Mouse (Mus musculus) gastrocnemius, postnatal 14 days (tissue): ENCODE measurements at regions not wholly inside any gene's neighbourhood (a gene's known extent, or its start where the extent isn't known, plus 50 kb on each side); places are given as distances from the start of the nearest gene placed in this dataset.
A peak's percentile ranks its signal among the peaks of the same experiment; 100 is the strongest.

Source experiments
- DNase-seq: peaks from one replicate; pipeline ENCODE4 v3.0.0; 2021; ENCODE audit warnings: mixed read lengths
- intact Hi-C: fragments of 180-260 bp; cut with DNase I; formaldehyde crosslinking; loops from one replicate; pipeline ENCODE4 v1.15.1; 2025; ENCODE audit warnings: low total_unique reads

DNA sequence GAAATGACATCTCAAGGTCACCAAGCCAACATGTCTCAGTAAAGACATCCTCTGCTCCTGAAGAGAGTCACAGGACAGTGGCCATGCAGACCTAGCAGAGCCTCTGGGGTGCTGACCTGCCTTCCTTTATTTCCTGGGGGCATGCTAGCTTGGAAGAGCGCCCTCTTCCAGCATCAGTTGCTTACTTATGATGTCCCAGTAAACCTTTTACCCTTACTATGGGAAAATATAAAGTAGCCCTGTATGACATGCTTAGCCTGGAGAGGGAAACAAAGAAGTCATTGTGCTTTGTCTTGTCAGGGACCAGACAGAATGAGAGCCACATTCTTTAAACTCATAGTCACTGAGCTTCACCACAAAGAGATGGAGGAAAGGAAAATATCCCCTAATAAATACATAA, 82.9 kb downstream of the Postn start:
- DNase-seq: no peak
- intact Hi-C loops: no loop called here

DNA sequence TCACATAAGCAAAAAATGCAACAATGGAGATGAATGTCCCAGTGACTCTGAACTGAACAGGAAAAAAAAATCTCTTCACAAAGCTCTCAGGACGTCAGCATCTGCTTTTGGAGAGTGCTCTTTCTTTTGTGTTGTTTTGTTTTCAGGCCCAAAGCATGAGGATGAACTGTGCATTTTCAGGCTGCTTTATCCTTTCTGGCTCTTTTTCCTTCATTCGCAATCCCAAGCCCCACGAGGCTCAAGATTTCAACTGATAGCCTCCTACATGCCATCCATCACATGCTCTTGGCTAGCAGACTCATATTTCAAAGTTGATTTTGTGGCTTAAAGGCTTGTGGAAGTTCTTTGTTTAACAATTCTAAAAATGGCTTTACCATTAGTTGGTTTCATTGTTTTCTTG, 86.0 kb downstream of the Postn start:
- no peak for DNase-seq
- intact Hi-C loops: no loop called here

DNA sequence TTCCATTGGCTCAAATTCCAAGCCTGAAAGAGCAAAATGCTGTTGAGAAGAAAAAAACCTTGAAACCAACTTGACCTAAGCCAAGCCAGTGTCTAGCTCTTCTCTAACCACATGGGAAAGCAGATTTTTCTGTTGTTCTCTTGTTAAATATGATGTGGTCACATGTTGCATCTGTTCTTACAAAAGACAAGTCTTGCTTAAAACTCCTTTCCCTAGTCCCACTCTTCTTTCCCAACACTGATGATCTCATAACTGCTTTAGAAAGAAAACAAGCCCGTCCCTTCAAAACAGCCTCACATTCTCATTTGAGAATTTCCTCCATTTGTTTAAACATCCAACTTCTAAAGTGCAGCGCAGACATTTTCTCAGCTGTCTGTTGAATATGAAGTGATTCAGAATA, 96.5 kb downstream of the Postn start:
- intact Hi-C loops: no loop called here
- no peak for DNase-seq

DNA sequence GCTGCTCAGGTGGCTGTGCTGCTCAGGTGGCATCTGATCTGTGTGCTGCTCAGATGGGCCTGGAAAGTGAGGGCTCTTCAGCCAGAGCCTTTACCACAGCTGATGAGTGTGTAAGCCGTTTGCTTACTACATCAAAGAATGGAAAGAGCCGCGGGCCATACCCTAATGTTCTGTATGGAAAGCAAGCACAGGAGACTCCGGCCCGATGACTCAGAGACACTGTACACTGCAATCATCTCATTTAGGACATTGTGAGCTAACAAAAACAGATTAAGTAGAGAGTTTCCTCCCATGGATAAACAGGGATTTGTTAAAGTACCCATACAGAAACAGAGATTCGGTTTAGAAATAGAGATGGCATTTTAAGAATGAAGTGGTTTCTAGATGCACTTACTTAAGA, 100.5 kb downstream of the Postn start:
- no peak for DNase-seq
- intact Hi-C loops: no loop called here

DNA sequence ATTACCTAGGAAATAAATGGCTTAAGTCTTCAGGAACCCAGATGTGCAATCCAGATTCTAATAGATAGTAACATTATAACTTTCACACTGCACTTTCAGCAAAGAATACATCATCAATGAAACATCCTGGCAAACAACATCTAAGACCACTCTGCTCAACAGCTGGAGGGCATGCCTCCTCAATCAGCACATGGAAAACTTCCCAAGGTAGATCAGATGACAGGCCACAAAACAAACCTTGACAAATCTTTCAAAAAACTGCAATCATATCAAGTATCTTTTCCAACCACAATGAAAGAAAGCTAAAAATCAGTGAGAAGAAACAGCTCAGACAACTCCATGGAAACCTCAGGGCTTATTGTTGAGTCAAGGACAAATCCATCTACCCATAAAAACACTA, 105.2 kb downstream of the Postn start:
- no peak for DNase-seq
- intact Hi-C loops: no loop called here

DNA sequence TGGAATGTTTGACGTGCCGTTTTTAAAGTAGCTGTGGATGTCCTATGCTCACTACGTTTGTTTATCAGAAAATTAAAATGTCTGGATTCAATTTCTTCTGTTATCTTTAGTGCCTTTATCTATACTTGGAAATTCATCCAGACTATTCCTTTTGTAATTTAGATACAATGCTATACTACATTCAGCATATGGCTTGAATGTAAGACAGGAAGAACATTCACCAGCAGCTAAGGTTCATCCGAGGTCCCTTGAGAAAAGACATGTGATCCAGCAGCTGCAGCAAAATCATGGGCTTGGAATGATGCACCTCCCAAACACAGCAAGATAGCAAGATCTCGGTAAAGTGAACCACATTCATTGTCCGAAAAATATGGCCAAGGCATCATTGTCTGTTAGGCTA, 113.3 kb downstream of the Postn start:
- intact Hi-C loops: no loop called here
- peak; percentile 4 for DNase-seq

DNA sequence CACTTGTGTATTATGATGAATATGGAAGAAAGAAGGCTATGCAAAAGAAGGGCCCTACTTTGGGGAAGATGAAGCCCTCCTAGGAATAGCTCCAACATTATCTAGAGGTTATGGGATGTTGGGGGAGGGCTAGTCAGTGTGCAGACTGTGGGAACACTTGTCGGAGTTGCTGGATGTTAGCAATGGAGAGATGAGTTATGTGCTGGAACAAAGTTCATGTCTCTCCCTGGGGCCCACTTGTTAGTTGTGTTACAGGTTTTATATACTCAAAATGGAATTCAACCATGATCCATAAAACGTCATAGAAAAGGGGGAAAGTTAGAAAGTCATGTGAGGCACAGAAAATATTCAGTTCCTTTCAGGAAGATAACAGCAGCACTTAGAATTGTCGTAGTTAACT, 115.0 kb downstream of the Postn start:
- DNase-seq: no peak
- intact Hi-C loops: no loop called here

DNA sequence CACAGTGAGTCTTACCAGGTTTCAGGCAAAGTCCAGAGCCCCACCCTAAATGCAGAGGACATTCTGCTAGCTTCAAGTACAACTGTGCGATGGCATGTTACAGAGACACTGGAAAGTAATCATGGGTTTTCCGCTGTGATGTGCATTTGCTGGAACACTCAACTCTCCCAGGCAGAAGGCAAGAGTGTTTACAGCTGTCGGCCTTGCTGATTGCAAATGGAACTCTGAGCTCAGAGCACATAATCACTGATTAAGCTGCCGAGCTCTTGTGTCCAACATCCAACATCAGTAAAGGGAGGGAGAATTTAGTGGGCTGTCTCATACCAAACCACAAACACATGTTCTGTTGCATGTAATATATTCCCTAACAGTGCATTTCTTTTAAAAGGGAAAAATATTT, 117.1 kb downstream of the Postn start:
- peak; percentile 3 for DNase-seq
- intact Hi-C loops: no loop called here

DNA sequence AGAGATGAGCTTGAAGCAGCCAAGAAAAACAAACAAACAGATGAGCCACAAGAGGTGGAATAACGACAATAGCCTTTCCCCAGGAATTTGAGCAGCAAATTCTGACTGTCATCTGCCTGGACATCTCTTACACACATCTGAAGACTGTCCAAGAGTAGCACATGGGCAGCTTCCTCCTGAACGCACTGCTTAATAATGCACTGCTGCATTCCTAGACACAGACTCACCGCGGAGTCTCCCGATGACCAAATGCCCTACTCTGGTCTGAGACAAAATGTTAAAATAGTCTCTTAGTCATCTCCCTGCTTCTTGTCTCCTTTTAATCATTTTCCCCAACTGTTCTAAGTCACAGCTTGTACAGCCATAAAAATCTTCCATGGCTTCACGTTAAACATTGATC, 119.3 kb downstream of the Postn start:
- DNase-seq: peak; percentile 17
- intact Hi-C loops: no loop called here

DNA sequence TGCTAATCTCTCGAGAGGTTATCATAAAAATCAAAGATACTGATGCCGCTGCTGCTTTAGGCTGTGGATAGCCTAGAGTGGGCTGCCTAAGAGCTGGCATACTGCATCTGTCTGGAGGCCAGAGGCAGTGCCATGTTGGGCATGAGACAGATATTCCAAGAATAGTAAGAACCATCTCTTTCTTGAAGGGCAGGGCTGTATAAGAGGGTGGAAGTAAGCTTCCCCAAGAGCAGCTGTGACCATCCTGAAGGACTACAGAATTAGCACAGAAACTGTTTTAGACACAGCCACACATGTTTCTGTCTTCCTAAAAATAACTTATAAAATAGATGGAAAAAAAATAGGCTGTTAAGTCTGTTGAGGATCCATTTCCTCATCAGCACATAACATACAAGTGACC, 126.4 kb downstream of the Postn start:
- DNase-seq: no peak
- intact Hi-C loops: no loop called here

DNA sequence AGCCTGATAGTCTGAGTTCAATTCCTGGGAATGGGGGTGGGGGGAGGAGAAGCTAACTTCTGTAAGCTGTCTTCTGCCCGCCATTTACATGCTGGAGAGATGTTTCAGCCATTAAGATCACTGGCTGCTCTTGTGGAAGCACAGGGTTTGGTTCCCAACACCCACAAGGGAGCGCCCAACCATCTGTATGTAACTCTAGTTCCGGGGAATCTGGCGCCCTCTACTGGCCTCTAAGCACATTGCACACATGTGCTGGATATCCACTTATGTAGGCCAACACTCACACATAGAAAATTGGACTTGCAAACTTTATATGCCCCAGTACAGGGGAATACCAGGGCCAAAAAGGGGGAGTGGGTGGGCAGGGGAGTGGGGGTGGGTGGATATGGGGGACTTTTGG, 126.9 kb downstream of the Postn start:
- no peak for DNase-seq
- intact Hi-C loops: no loop called here

DNA sequence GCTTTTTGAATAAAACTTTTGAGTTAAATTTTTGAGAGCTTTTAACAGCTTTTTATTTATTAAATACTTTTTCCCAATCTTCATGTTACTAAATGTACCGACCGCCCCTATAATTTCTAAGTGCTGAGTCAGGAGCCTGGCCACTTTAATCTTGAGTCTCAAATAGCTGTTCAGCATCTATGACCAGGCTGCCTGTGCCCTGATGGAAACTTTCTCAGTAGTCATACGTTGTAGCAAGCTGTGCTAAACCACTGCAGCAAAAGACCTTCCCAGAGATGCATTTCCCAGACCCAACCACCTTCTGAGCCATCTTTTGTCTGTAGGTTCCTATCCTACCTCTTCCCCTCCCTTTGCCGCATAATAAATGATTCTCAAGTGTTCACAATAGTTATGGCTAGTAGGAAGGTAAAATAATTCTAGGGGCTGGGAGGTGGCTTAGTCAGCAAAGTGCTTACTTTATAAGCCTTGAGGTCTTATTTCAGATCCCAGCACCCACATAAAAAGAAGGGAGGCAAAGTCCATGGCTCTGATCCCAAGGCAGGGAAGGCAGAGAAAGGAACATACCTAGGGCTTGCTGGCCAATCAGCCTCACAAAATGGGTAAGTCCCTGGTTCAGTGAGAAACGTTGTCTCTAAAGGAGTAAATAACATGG, 129.5 kb downstream of the Postn start:
- intact Hi-C loops: no loop called here
- DNase-seq: no peak

DNA sequence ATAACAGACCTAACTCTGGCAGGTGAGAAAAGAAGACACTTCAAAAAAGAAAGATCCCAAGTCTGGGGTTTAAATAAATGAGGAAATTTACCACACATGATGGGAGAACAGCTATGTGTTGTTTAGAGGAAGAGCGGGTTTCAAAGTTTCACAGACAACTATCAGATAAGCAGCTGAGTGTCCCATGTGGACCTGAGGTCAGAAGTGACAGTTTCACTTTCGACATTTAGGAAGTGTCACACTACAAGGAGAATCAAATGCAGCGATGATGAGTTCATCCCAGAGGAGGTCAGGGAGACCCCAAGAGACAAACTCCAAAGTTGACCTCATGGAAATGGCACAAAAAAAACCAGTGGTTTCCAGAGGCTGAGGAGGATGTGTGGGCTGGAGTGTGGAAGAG, 132.7 kb downstream of the Postn start:
- intact Hi-C loops: no loop called here

DNA sequence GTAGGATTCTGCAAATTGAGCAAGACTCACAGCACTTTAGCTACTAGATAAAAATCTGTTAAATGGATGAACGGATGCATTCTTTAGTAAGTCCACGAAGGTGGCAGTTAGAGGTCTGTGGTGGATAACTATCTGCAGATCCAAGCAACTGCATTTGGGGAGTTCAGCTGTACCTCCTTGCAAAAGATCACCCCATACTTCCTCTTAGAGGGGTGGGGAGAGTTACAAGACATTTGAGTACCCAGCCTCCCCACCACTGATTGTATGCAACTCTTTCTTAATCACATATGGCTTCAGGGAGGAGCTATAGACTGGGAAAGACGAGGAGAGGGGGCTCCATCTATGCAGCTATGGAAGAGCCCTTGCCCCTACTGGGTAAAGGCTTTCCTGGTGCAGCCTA, 144.1 kb downstream of the Postn start:
- no peak for DNase-seq
- intact Hi-C loops: no loop called here

More for the DNA sequence above, 132.7 kb downstream of the Postn start:
- no peak for DNase-seq

DNA sequence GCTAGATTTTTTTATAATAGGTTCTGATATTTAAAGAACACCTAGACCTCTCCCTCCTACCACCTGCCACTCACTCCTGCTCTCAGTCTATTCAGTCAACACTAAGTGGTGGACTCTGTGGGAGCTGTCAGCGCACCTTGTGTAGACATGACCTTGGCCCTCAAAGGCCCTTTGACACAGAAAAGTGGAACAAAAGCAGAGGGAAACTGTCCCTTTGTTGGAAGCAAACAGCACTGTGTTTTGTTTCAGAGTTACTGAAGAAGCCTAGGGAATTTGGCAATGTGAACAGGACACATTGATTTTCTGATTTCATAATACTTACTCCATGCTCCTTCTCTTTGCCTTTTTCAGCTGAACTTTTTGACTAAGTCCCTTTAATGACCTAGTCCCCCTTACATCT, 146.7 kb downstream of the Postn start:
- intact Hi-C loops: no loop called here
- no peak for DNase-seq

DNA sequence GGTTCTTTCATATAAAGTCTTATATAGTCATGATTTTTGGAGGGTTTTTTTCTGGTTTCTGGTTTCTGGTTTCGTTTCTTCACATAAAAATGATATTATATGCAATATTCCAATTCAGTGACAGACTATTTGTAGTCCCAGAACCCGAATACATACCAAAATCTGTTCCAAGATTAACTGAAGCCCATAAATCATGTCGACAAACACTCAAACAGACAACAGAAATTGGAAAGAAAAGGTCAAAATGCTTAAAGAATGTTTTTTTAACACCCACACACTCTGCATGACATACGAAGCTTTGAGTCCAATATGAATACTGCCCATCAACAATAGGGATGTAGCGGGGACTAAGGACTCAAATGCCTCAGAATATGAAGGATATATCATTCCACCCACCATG, 148.0 kb downstream of the Postn start:
- no peak for DNase-seq
- intact Hi-C loops: no loop called here

DNA sequence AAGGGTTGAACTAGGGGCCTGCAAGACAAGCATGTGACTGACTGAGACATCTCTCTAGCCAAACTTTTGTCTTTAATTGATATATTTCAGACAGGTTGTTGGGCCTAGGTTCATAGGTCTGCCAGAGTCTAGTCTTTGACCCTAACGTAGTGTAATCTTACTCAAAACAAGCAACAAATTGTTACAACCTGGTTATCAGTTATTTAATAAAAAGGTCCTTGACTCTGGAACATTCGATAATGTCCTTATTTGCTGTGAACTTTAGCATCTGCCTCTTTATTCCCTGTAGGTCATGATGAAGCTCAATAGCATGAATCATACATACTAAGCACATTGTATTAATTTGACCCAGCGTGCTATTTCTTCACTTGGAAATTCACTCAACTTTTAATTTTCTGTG, 156.3 kb downstream of the Postn start:
- DNase-seq: no peak
- intact Hi-C loops: no loop called here

DNA sequence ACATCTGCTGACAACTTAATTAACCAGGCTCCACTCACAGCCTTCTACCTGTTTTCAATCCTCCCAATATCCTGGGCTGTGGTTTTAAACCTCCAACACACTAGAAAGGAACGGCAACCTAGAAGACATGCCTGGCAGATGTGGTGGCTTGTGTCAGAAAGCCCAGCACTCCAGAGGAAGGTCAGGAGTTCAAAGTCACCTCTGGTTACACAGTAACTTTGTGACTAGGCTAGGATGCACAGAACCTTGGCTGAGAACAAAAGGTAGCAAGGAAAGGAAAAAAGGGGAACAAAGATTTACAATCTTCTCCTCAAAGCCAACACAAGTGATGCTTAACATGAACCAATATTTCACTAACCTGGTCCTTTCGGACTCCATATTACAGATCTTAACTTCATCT, 161.8 kb downstream of the Postn start:
- intact Hi-C loops: no loop called here
- no peak for DNase-seq

DNA sequence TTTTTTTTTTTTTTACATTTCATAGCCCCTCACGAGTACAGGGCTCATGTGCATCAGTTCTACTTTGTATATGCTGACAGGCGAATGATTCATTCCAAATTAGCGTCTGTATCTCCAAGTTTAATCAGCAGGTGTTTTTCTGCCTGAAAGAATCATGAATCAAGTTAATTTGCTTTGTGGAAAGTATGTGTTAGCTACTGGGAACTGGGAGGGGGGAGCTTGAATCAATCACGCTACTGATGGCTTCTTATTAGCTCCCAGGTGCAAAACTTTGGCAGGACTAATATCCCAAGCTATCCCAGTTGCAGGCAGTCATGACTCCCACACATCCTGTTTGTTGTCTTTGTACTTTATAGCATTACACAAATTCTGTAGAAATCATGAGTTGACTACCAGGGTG, 165.7 kb downstream of the Postn start:
- intact Hi-C loops: no loop called here

DNA sequence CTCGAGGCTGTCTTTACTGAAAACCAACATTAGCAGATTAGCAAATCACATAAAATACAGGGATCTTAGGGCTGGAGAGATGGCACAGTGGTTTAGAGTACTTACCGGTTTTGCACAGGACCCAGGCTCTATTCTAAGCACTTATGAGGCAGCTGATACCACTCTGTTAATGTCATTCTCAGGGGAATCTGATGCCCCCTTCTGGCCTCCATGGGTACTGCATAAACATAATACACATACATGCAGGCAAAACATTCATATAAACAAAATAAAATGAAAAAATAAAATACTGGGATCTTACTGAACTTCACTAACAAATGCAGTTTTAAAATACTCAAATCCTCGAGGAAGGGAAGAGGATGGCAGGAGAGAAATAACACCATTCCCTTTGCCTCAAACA, 164.3 kb upstream of the Supt20 start:
- DNase-seq: no peak
- intact Hi-C loops: no loop called here

More for the DNA sequence above, 165.7 kb downstream of the Postn start:
- no peak for DNase-seq

DNA sequence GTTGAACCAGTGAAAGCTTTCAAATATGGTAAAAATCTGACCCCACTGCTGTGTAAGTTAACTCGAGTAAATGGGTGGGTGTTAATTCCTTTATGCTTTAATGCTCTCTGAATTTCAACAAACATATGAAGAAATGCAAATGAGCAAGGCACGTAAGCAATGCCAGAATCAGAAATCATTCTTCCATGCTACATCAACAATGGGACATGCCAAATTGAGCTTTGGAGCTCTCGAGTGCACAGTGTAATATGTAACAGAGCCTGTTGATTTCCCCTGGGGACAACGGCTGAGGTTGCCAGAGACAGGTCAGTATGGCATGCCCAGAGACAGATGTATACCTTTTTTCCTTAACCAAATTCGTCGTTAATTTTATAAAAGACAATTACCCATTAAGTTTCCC, 162.4 kb upstream of the Supt20 start:
- intact Hi-C loops: no loop called here
- no peak for DNase-seq

DNA sequence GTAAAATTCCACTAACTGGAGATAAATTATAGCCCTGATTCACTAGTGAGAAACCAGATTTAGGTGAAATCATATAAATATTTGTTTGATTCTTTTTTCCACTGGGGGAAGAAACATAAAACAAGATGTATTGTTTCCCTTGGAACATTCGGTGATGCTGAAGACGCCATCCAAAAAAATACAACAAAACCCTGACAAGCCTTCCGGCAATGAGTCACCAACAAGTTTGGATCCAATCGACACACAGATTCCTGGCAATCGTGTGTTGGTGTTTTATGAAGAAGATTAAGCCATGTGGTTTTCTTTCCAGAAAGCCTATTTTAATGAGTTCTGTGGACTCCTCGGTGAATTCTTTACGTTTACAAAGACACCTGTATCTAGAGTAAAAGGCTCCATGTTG, 157.2 kb upstream of the Supt20 start:
- no peak for DNase-seq
- intact Hi-C loops: no loop called here
